Mouse (Mus musculus) stomach, postnatal 0 days (tissue): ENCODE data around the gene B3galnt2.

Experiments
- CTCF ChIP-seq: IDR thresholded peaks from 2 replicates; pipeline ENCODE4 v1.5.1; 2016; ENCODE audit warnings: antibody characterized with exemption, low read depth, mild to moderate bottlenecking, moderate library complexity
- EP300 ChIP-seq: optimal IDR thresholded peaks from 2 replicates; pipeline ENCODE3; 2016; ENCODE audit warnings: antibody characterized with exemption

DNA sequence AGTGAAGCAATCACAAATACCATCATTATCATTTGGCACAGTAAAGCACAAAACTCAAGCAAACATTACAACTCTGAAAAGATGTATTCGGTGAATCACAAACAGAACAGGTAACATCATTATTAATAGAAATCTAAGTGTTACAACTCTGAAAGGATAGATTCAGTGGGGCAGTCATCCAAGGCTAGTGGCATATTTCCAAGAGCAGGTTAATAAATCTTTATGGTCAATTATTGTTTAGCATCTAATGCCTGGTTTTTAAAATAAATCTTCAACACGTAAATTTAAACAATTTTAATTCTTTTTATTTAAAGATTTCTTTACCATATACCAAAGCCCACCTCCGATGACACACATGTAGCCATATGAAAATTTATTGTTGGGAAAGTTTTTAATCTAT, 34.9 kb upstream of the B3galnt2 start:
- TF ChIP-seq CTCF (no peak), EP300 (no peak)
